Mouse (Mus musculus) forebrain, embryonic 12.5 days (tissue): ENCODE data around the gene Mum1. TPM values are rescaled to one million over a fixed set of nuclear protein-coding genes. Genes with fewer than 3 reads are reported as not detected.

Experiments
- ATAC-seq: fragments of 200-750 bp; cut with Nextera tagmentation; 2 replicates; pipeline ENCODE4 v1.8.0; 2017; ENCODE audit warnings: moderate TSS enrichment; ENCODE audit not compliant: low FRiP score
- H3K27ac ChIP-seq: fragments of 300-500 bp; sonication (generic); 2 replicates; pipeline ENCODE4 v1.5.1; 2016; ENCODE audit warnings: mild to moderate bottlenecking
- H3K27me3 ChIP-seq: fragments of 300-500 bp; sonication (generic); 2 replicates; pipeline ENCODE4 v1.6.1; 2016; ENCODE audit warnings: mild to moderate bottlenecking
- H3K36me3 ChIP-seq: fragments of 300-500 bp; sonication (generic); replicated peaks from 2 replicates; pipeline ENCODE4 v1.6.1; 2016; ENCODE audit warnings: mild to moderate bottlenecking
- H3K4me1 ChIP-seq: fragments of 300-500 bp; sonication (generic); 2 replicates; pipeline ENCODE4 v1.6.1; 2016
- H3K4me2 ChIP-seq: fragments of 300-500 bp; sonication (generic); 2 replicates; pipeline ENCODE4 v1.6.1; 2016; ENCODE audit warnings: mild to moderate bottlenecking, moderate library complexity
- H3K4me3 ChIP-seq: fragments of 300-500 bp; sonication (generic); replicated peaks from 2 replicates; pipeline ENCODE4 v1.5.1; 2016; ENCODE audit warnings: mild to moderate bottlenecking
- H3K9ac ChIP-seq: fragments of 300-500 bp; sonication (generic); 2 replicates; pipeline ENCODE4 v1.6.1; 2016; ENCODE audit warnings: mild to moderate bottlenecking
- H3K9me3 ChIP-seq: fragments of 300-500 bp; sonication (generic); 2 replicates; pipeline ENCODE4 v1.6.1; 2016
- WGBS: fragments of 180-500 bp; shearing (Covaris S2); methylation state at CpG from one replicate; pipeline ENCODE4 v1.1.7; 2016; 5-methylcytosine and 5-hydroxymethylcytosine counted together
- microRNA-seq: library from miRNA; unstranded; fragments of <30 nt; microRNA quantifications from one replicate; pipeline ENCODE4, GENCODE M21; 2017
- polyA plus RNA-seq: library from polyadenylated mRNA; unstranded; fragments of >200 nt; fragmentation: Nextera tagmentation; extraction: Ambion mirVana; gene quantifications from 2 replicates; pipeline ENCODE4 v1.2.1, GENCODE M21; 2016

Mum1 gene
- polyA plus RNA-seq, 1 experiment from 2014 or later = 58.4 TPM

- peaks cover 89% of the 10 kb centered on the region for H3K36me3 ChIP-seq
- no peak for ATAC-seq
- H3K4me1 ChIP-seq = peaks cover 4% of the 10 kb centered on the region; the same call in 1 of the 2 replicates
- no peak overlapping the region for H3K4me3 ChIP-seq
- 81% methylated on average over 9 of the region's 15 CpGs for WGBS
- no peaks in the 10 kb centered on the region for H3K27me3 ChIP-seq
- H3K4me2 ChIP-seq = no peak overlapping the region
- H3K9ac ChIP-seq = no peak overlapping the region
- no peaks in the 10 kb centered on the region for H3K9me3 ChIP-seq
- no peak overlapping the region for H3K27ac ChIP-seq
Observed at GRCm38 (mm10) chr10:80285222-80286070, 59.2 kb downstream of the Mum1 start.

- peaks cover 63% of the 10 kb centered on the region for H3K36me3 ChIP-seq
Observed at GRCm38 (mm10) chr10:80288097-80288496, 61.9 kb downstream of the Mum1 start.

GRCm38 (mm10) chr10:80288657-80289056 is 62.4 kb downstream of the Mum1 start:
- no peak for ATAC-seq
- Histone ChIP-seq H3K27me3 (no peaks in the 10 kb centered on the region), H3K27ac (no peak overlapping the region), H3K9ac (no peak overlapping the region), H3K36me3 (peaks cover 61% of the 10 kb centered on the region), H3K9me3 (no peaks in the 10 kb centered on the region), H3K4me2 (no peak overlapping the region), H3K4me3 (no peak overlapping the region), H3K4me1 (peaks cover 14% of the 10 kb centered on the region)
- WGBS = 68% methylated on average over 8 of the region's 8 CpGs

More at GRCm38 (mm10) chr10:80288097-80288496, 61.9 kb downstream of the Mum1 start:
- H3K9me3 ChIP-seq = no peaks in the 10 kb centered on the region
- ATAC-seq = no peak
- H3K9ac ChIP-seq = no peak overlapping the region
- WGBS = 92% methylated on average over 12 of the region's 12 CpGs
- H3K4me3 ChIP-seq = no peak overlapping the region
- no peak overlapping the region for H3K27ac ChIP-seq
- peaks cover 8% of the 10 kb centered on the region for H3K4me1 ChIP-seq
- no peaks in the 10 kb centered on the region for H3K27me3 ChIP-seq
- H3K4me2 ChIP-seq = no peak overlapping the region

- H3K9ac ChIP-seq = peak within 1 kb of the TSS; percentile 99
- WGBS = under 1% methylated on average over 72 of the region's 72 CpGs
- H3K36me3 ChIP-seq = peaks cover 37% of the 10 kb centered on the region
- H3K27me3 ChIP-seq = no peaks in the 10 kb centered on the region
- H3K27ac ChIP-seq = peak within 1 kb of the TSS; percentile 95
- no peaks in the 10 kb centered on the region for H3K9me3 ChIP-seq
- peak; percentile 83 for ATAC-seq
- H3K4me3 ChIP-seq = peak within 1 kb of the TSS; percentile 69
- peak within 1 kb of the TSS; percentile 96 for H3K4me2 ChIP-seq
- H3K4me1 ChIP-seq = peaks cover 48% of the 10 kb centered on the region
Observed at GRCm38 (mm10) chr10:80292251-80293146, 66.3 kb downstream of the Mum1 start, which contains the start of gene Rps15. Gene Rps15, plus strand, starts transcription at chr10:80292453.

GRCm38 (mm10) chr10:80293325-80293724 is 67.1 kb downstream of the Mum1 start:
- peak overlapping the region; percentile 69 for H3K4me3 ChIP-seq
- ATAC-seq = no peak
- H3K4me2 ChIP-seq = peak overlapping the region; percentile 96
- peaks cover 56% of the 10 kb centered on the region for H3K4me1 ChIP-seq
- peak overlapping the region; percentile 95 for H3K27ac ChIP-seq
- H3K9ac ChIP-seq = peak overlapping the region; percentile 99
- WGBS = 26% methylated on average over 14 of the region's 14 CpGs
- H3K27me3 ChIP-seq = no peaks in the 10 kb centered on the region
- no peaks in the 10 kb centered on the region for H3K9me3 ChIP-seq
- peaks cover 30% of the 10 kb centered on the region for H3K36me3 ChIP-seq

Small RNAs within 50 kb of the gene (microRNA-seq; reads per million reads assigned to microRNA genes)
- gene Mir6911 = 0.97 reads per million

Other genes starting within 250 kb of the Mum1 start
- gene Tmem259, start 242.1 kb upstream of the Mum1 start, polyA plus RNA-seq = 14.7 and 19.2 TPM in 2 replicates
- gene Cnn2, start 237.8 kb upstream of the Mum1 start, polyA plus RNA-seq = 85.5 and 115 TPM in 2 replicates
- gene Abca7, start 229.9 kb upstream of the Mum1 start, polyA plus RNA-seq = 5.8 and 5.9 TPM in 2 replicates
- gene Arhgap45, start 209.8 kb upstream of the Mum1 start, polyA plus RNA-seq = 3.4 and 3.6 TPM in 2 replicates
- 183 and 184 TPM in 2 replicates for gene Polr2e, start 186.6 kb upstream of the Mum1 start, polyA plus RNA-seq
- 434 and 458 TPM in 2 replicates for gene Gpx4, start 179.3 kb upstream of the Mum1 start, polyA plus RNA-seq
- gene Sbno2, start 120.9 kb upstream of the Mum1 start, polyA plus RNA-seq = 14.8 and 16.4 TPM in 2 replicates
- 20.8 and 23.2 TPM in 2 replicates for gene Stk11, start 110.6 kb upstream of the Mum1 start, polyA plus RNA-seq
- gene Atp5d, start 87.8 kb upstream of the Mum1 start, polyA plus RNA-seq = 405 and 428 TPM in 2 replicates
- gene Cbarp, start 85.6 kb upstream of the Mum1 start, polyA plus RNA-seq = 13.2 and 13.8 TPM in 2 replicates
- 45.0 and 50.3 TPM in 2 replicates for gene Midn, start 78.2 kb upstream of the Mum1 start, polyA plus RNA-seq
- 224 and 240 TPM in 2 replicates for gene Cirbp, start 60.4 kb upstream of the Mum1 start, polyA plus RNA-seq
- 11.1 and 11.6 TPM in 2 replicates for gene 1600002K03Rik, start 53.5 kb upstream of the Mum1 start, polyA plus RNA-seq
- 36.4 and 48.9 TPM in 2 replicates for gene Efna2, start 47.0 kb upstream of the Mum1 start, polyA plus RNA-seq
- 201 and 216 TPM in 2 replicates for gene Ndufs7, start 22.7 kb downstream of the Mum1 start, polyA plus RNA-seq
- gene Gamt, start 34.6 kb downstream of the Mum1 start, polyA plus RNA-seq = 15.9 and 19.0 TPM in 2 replicates
- gene Dazap1, start 35.1 kb downstream of the Mum1 start, polyA plus RNA-seq = 65.1 and 69.7 TPM in 2 replicates
- gene Rps15, start 66.0 kb downstream of the Mum1 start, polyA plus RNA-seq = 708 and 760 TPM in 2 replicates
- 144 and 165 TPM in 2 replicates for gene Apc2, start 69.5 kb downstream of the Mum1 start, polyA plus RNA-seq
- gene 2310011J03Rik, start 94.1 kb downstream of the Mum1 start, polyA plus RNA-seq = 42.6 and 44.4 TPM in 2 replicates
- 3.7 and 3.8 TPM in 2 replicates for gene Pcsk4, start 103.1 kb downstream of the Mum1 start, polyA plus RNA-seq
- gene Reep6, start 103.5 kb downstream of the Mum1 start, polyA plus RNA-seq = 4.1 and 4.4 TPM in 2 replicates
- gene Adamtsl5, start 122.0 kb downstream of the Mum1 start, polyA plus RNA-seq = 0.17 and 0.55 TPM in 2 replicates
- 0.23 and 0.40 TPM in 2 replicates for gene Plk5, start 130.0 kb downstream of the Mum1 start, polyA plus RNA-seq
- gene Mex3d, start 161.2 kb downstream of the Mum1 start, polyA plus RNA-seq = 17.3 and 21.3 TPM in 2 replicates
- 312 and 327 TPM in 2 replicates for gene Mbd3, start 173.1 kb downstream of the Mum1 start, polyA plus RNA-seq
- gene Uqcr11, start 180.4 kb downstream of the Mum1 start, polyA plus RNA-seq = 371 and 400 TPM in 2 replicates
- gene Tcf3, start 207.2 kb downstream of the Mum1 start, polyA plus RNA-seq = 203 and 205 TPM in 2 replicates